Mouse (Mus musculus) Patski (cell line): ENCODE results near the gene Acer2. TPM values are rescaled to one million over a fixed set of nuclear protein-coding genes. Genes with fewer than 3 reads are reported as not detected.

Experiments used
- ATAC-seq: fragments of 100-300 bp; one replicate; pipeline ENCODE4 v1.8.0; 2021
- CTCF ChIA-PET: fragments of 350-600 bp; sonication (Branson Sonifier 250); formaldehyde crosslinking; loops from one replicate; lab custom pipeline; 2022; ENCODE audit warnings: inconsistent platforms; lab: Charles Lee
- POLR2A ChIA-PET: fragments of 350-600 bp; sonication (Branson Sonifier 250); formaldehyde crosslinking; loops from one replicate; lab custom pipeline; 2022; ENCODE audit warnings: antibody characterized with exemption, inconsistent platforms; lab: Charles Lee
- DNase-seq: peaks from one replicate; pipeline ENCODE4 v3.0.0-alpha.2; 2011; ENCODE audit warnings: low read depth, low spot score
- H3K27me3 ChIP-seq: fragments of 371-371 bp; one replicate; pipeline ENCODE4 v1.5.1; 2021
- CTCF ChIP-seq: fragments of 100-300 bp; IDR thresholded peaks from one replicate; pipeline ENCODE4 v1.5.1; 2021
- in situ Hi-C: fragments of 300-500 bp; cut with MboI; formaldehyde crosslinking; loops from 3 replicates; pipeline ENCODE4 v1.11.1; 2018; ENCODE audit warnings: low pct_unique_long_range_greater_than_20kb, mixed read lengths
- polyA plus RNA-seq: library from polyadenylated mRNA; unstranded; gene quantifications from one replicate; pipeline ENCODE4 v1.2.3, GENCODE M21; 2021

Acer2 gene
- polyA plus RNA-seq, 1 experiment from 2014 or later: not detected

DNA sequence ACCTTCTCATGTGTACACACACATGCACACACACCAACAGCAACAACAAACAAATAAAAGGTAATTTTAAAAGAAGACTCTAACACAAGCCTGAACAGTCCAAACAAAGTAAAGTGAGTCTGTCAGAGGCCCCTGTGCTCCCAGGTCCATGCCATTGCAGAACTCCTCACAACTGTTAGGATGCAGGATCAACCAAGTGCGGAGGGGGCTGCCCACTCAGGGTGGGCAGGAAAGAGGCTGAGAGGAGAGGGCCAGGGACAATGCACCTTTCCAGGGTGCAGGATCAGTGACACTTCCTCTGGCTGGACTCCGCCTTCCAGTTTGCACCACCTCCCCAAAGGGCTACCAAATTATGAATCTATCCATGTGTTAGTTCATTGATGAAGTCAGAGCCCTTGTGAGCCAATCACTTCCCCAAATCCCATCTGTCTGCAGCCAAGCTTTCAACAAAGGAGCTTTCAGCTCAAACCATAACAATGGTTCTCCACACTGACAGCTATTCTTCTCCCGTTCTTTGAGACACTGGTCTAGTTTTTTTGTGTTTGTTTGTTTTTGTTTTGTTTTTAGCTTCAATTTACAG lies 49.4 kb downstream of the Acer2 start:
- DNase-seq (no peak), ATAC-seq (no peak)
- ChIA-PET POLR2A (no interaction called here), CTCF (no interaction called here)
- H3K27me3 ChIP-seq: no peaks in the 10 kb centered on the region
- TF ChIP-seq CTCF: no peak
- in situ Hi-C loops: no loop called here

DNA sequence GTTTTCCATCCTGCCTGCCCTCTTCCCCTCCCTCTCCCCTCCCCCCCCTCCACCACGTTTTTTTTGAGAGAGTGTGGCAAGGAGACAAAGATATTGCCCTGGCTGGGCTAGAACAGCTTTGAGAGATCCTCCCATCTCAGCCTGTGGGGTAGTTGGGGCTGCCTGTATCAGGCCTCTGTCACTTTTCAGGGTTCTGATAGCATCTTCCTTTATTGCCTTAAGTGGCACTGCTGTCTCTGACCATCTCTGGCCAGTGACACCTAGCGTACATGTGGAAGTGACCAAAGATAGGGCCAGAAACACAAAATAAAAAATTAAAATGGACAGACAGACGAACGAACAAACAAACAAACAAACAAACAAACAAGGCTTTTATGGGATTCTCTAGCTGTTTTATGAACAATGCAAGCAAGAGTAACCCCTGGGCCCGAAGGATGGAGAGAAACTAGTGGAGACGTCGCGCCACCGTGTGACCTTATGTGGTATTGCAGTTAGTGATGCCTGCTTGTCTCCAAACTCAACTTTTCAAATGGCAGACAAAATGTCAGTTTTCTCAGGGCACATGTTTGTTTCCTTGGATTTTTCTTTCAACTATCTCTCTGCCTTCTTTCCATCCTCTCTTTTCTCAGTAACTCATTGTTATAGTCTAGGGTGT lies 50.7 kb downstream of the Acer2 start:
- CTCF ChIA-PET: interaction anchor here (0.6 to 1.0 kb wide), 4 partner anchors 10 to 49 kb away, joined by 3 read pairs; no protein-coding TSS in a partner anchor
- in situ Hi-C loops: no loop called here
- POLR2A ChIA-PET: no interaction called here
- DNase-seq (peak; percentile 7), ATAC-seq (no peak)
- H3K27me3 ChIP-seq: no peaks in the 10 kb centered on the region
- TF ChIP-seq CTCF: peak; percentile 79

DNA sequence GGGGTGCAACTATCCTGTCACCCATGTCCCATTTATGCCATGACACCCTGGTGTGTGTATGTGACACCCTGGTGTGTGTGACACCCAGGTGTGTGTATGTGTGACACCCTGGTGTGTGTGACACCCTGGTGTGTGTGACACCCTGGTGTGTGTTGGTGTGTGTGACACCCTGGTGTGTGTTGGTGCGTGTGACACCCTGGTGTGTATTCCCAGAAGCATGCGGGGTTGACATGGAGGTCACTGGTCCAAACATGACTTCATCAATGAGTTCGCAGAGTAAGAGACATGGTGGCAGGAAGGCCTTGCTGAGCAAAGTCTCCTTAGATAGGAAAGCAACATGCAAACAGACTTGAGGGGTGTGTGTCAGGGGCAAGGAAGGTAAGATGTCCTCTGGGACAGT lies 52.8 kb downstream of the Acer2 start:
- ChIA-PET CTCF (no interaction called here), POLR2A (no interaction called here)
- in situ Hi-C loops: no loop called here
- TF ChIP-seq CTCF: no peak
- ATAC-seq: no peak
- no peaks in the 10 kb centered on the region for H3K27me3 ChIP-seq
- no peak for DNase-seq

DNA sequence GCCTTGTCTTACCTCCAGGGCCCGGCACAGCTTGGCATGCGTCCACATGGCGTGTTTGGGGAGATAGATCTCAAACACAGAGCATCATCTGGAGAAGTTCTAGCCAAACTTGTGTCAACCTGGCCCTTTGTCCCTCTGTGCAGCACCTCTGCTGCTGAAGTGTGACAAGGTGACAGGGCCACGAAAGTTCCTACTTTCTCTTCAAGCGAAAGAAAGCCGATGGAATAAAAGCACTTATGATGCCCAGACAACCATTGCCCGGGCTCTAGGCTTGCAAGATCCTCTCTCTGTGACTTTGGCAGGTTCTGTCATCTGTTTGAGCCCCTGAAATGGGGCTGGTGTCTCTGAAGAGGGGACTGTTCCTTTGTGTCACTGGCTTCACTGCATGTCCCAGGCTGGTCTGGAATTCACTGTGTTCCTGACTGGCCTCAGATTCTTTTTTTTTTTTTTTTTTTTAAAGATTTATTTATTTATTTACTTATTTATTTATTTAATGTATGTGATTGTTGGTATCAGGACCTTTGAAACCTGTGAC lies 56.0 kb downstream of the Acer2 start:
- ATAC-seq: no peak
- TF ChIP-seq CTCF: no peak

DNA sequence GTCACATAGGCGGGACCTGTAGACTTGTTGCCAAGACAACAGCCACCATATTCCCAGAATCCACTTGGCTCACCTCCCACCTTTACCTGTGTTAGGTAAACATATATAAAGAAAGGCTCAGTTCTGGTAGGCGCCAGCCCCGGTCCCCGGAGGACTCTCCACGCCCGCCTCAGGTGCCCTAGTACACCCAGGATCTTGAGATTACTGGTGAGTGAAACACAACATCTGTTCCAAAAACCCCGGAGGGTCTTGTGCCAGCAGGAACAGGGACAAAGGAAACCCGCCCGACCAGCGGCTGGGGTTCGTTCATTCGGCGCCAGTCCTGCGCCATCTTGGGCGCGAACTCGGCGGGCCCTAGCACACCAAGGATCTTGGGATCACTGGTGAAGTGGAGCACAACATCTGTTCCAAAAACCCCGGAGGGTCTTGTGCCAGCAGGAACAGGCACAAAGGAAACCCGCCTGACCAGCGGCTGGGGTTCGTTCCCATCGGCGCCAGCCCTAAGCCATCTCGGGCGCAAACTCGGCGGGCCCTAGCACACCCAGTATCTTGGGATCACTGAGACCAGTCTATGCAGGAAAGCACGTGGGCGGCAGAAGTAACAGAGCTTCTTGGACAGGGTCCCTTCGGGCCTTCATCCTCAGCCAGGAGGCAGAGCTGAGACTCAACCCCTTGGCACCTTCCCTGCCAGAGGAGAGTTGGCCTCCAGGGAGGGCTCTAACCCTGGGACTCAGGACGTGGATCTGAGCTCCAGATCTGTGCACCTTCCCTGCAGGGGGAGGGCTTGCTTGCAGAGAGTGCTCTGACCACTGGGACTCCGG lies 56.6 kb downstream of the Acer2 start:
- no peaks in the 10 kb centered on the region for H3K27me3 ChIP-seq
- POLR2A ChIA-PET: no interaction called here
- no peak for ATAC-seq
- in situ Hi-C loops: no loop called here
- DNase-seq: no peak
- no peak for TF ChIP-seq CTCF
- CTCF ChIA-PET: no interaction called here

More for the DNA sequence above, 56.0 kb downstream of the Acer2 start:
- in situ Hi-C loops: no loop called here
- H3K27me3 ChIP-seq: no peaks in the 10 kb centered on the region
- no peak for DNase-seq
- CTCF ChIA-PET: no interaction called here
- POLR2A ChIA-PET: no interaction called here

DNA sequence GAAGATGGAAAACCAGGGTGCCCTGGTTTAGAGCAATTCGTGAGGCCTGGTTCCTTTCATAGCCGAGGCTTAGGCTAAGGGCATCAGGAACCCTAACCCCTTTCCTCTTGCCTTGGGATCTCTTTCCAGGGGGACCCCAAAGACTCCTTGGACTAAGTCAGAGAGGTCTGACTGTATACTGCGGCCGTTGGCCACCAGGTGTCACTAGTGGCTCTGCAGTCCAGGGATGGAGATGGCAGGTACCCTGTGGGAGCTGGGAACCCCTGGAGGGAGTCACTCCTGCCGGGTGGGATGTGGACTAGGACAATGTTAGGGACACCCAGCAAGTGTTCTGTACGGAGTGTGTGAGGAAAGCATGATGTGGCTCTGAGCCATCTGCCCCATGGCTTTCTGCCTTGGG lies 58.8 kb downstream of the Acer2 start:
- ATAC-seq (no peak), DNase-seq (no peak)
- peak; percentile 31 for TF ChIP-seq CTCF
- in situ Hi-C loops: no loop called here
- ChIA-PET POLR2A (no interaction called here), CTCF (no interaction called here)
- H3K27me3 ChIP-seq: no peaks in the 10 kb centered on the region

DNA sequence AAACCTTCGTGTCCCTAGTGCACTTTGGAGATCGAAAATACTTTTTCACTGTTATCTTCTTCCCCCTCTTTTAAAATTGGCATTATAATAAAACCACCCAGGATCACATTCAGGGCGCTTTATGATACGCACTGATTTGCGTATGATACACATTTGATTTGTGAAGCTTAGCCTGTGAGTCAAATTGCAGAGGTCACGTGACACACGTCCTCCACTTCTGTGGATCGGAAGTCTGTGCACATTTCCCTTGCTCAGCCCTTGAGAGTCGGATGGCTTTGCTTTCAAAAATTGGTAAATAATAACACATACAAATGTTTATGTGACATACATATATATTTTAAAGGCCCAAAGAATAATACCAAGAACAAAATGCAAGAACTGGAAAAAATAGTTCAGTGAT lies 62.0 kb downstream of the Acer2 start:
- ChIA-PET POLR2A (no interaction called here), CTCF (no interaction called here)
- no peak for ATAC-seq
- TF ChIP-seq CTCF: no peak
- DNase-seq: no peak
- in situ Hi-C loops: no loop called here
- H3K27me3 ChIP-seq: no peaks in the 10 kb centered on the region

DNA sequence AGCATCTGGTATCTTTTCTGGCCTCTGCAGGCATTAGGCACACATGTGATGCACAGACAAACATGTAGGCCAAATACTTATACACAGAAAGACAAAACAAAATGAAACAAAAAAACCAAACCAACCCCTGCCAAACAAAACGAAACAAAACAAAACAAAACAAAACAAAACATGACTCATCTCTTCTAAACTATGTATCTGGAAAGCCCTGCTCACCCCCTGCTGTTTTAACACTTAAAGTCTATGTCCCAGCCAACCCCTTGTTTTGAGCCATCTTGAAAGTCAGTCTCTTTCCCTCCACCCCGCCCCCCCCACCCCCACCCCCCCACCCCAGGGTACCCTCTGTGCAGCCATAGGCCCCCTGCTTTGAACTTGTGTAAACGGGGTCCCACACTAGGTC lies 62.5 kb downstream of the Acer2 start:
- DNase-seq: no peak
- ChIA-PET CTCF (no interaction called here), POLR2A (no interaction called here)
- H3K27me3 ChIP-seq: no peaks in the 10 kb centered on the region
- no peak for ATAC-seq
- no peak for TF ChIP-seq CTCF
- in situ Hi-C loops: no loop called here

DNA sequence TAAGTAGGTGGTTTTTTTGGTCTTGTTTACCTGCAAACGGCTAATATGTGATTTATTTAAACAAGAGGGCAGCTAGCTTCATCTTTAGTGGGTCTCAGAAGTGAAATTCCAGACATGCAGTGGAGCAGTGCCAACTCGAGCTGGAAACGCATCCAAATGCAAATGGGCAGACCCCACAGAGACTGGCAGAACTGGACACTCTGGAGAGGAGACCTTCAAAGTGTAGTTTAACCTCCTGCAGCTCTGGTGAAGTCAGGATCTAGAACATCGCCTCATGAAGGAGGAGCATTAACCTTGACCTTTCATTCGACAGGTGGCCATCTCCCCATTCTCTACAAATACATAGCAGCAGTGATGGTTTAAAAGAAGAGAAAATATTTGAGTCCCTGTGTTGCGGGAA lies 68.5 kb downstream of the Acer2 start:
- ChIA-PET POLR2A (no interaction called here), CTCF (no interaction called here)
- DNase-seq: no peak
- no peak for ATAC-seq
- no peaks in the 10 kb centered on the region for H3K27me3 ChIP-seq
- in situ Hi-C loops: no loop called here
- TF ChIP-seq CTCF: no peak

DNA sequence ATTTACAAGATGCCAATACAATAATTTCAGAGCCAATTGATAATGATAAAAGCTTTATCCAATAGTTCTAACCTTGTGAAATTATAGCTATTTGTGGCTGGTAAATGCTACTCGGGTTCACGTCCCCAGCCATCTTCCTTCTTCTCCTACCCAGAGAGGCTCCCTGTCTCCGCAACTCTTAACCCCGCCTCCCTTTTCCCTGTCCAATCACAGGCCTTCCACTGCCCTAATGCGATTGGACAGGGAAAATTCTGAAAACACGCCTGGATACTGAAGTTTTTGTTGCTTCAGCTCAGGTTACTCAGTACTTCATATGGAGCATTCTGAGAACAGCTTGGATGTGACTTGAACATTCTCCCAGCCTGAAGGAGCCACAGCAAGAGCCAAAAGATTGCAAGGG lies 69.1 kb downstream of the Acer2 start:
- TF ChIP-seq CTCF: no peak
- no peak for ATAC-seq
- ChIA-PET CTCF (no interaction called here), POLR2A (no interaction called here)
- DNase-seq: no peak
- H3K27me3 ChIP-seq: no peaks in the 10 kb centered on the region
- in situ Hi-C loops: no loop called here

DNA sequence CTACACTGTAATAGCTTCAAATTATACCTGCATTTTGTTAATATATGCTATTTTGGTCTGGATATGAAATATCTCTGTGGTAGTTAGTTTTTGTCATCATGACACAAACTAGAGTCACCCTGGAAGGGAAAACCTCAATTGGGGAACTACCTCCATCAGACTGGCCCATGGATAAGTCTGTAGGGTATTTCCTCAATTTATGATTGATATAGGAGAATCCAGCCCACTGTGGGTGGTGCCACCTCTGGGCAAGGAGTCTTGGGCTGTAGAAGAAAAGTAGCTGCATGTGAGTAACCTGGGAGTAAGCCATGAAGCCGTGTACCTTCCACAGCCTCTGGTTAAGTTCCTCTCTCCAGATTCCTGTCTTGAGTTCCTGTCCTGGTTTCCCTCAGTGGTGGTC lies 74.6 kb downstream of the Acer2 start:
- in situ Hi-C loops: no loop called here
- ChIA-PET CTCF (no interaction called here), POLR2A (no interaction called here)
- no peak for TF ChIP-seq CTCF
- H3K27me3 ChIP-seq: no peaks in the 10 kb centered on the region
- ATAC-seq: no peak
- no peak for DNase-seq
